Mouse (Mus musculus) small intestine, adult 2 months (tissue): ENCODE measurements around the gene Mettl1.

Experiments
- CTCF ChIP-seq: fragments of 200-500 bp; IDR thresholded peaks from 2 replicates; pipeline ENCODE4 v1.5.1; 2012; ENCODE audit warnings: low read depth, mild to moderate bottlenecking, control low read depth, inconsistent platforms, low read length, moderate library complexity, mixed read lengths; ENCODE audit not compliant: insufficient replicate concordance, insufficient read length; ENCODE audit errors: extremely low read depth
- POLR2A ChIP-seq: fragments of 200-500 bp; IDR thresholded peaks from 2 replicates; pipeline ENCODE4 v1.6.1; 2012; ENCODE audit warnings: low read depth, mild to moderate bottlenecking, control low read depth, inconsistent platforms, low read length, moderate library complexity

DNA sequence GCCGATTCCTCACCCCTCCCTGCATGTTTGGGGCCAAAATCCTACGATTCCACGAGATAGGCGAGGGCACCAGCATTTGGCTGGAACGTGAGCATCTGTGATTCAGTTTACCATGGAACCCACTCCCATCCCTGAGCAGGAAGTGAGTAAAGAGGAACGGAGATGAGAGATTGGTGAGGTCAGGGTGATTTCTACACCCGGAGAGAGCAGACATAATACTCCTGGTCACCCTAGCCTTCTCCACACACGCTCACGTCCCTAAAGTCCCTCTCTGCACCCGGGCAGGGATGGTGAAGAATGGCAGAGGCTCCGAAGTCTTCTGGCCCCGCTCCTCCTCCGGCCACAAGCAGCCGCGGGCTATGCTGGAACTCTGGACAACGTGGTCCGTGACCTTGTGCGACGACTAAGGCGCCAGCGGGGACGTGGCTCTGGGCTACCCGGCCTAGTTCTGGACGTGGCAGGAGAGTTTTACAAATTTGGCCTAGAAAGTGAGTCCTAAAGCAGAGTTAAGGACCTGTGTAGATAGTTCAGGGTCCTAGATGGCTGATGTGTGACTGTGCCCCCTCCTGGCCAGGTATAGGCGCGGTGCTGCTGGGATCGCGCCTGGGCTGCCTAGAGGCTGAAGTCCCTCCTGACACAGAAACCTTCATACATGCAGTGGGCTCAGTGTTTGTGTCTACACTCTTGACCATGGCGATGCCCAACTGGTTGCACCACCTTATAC lies 8.3 kb downstream of the Mettl1 start:
- TF ChIP-seq CTCF: peak; percentile 49; the same call in 1 of the 2 replicates
- no peak for TF ChIP-seq POLR2A
